ENCODE assay signal across 9 mouse cellular contexts in the genomic region with DNA sequence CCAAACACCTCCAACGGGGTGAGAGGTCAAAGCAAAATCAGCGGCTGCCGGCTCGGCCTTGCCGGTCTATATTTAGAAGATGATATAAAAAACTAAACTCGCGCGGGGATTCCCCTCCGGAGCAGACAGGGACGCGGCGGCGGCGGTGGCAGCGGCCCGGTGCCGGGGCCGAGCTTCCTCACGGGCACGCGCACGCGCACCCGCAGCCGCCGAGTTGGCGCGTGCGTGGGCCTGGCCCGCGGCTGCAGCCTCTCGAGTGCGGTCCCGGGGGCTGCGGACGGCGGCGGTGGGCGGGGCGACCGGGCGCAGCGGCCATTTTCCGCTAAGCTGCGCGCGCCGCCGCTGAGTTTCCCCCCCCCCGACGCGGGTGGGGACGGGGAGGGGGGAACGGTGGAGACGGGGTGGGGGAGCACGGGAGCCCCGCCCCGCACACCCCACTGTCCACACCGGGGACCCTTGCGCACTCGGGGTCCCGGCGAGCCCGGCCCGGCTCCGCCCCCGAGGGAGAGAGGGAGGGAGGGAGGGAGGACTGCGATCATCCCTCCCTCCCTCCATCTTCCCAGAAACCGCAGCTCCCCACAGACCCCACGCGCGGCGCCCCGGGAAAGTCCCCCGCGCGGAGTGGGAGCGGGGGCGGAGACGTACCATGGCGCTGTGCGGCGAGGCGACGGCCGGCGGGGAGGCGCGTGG. TPM values are rescaled to one million over a fixed set of nuclear protein-coding genes. Genes with fewer than 3 reads are reported as not detected.
DNase-seq lines count a peak whose midpoint lies in the region; ATAC-seq and TF ChIP-seq lines count a peak whose summit lies in the region.
"Had no signal": no experiment of that assay in that cellular context is flagged by ENCODE, and none has a peak within 500 bp of the region (broad histone marks: within the 10 kb centered on the region; RNA-seq: fewer than 3 reads in every experiment).

No protein-coding gene starts in this region.

- peak overlapping the region; percentile 67; the same call in 1 of the 2 replicates for H3K9ac ChIP-seq in ES-E14 (ENCODE audit: insufficient read depth, low read depth, low read length, poor library complexity, severe bottlenecking)
- H3K9ac ChIP-seq in hindbrain, embryonic 12.5 days: peak overlapping the region; percentile 91

- H3K36me3 ChIP-seq in ES-E14 (ENCODE audit: control insufficient read depth, insufficient read depth, low read length, poor library complexity, severe bottlenecking) (no peaks in the 10 kb centered on the region), macrophage (ENCODE audit: inconsistent target) (no peaks in the 10 kb centered on the region)
- H3K36me3 ChIP-seq in hindbrain, embryonic 12.5 days: no peaks in the 10 kb centered on the region

- DNase-seq in ES-E14 (ENCODE audit: low read depth, low spot score): no peak
- peak; percentile 81 to 94 for DNase-seq in cerebellum, adult 18-20 months
- DNase-seq in frontal cortex, postnatal 14 days (ENCODE audit: low spot score in 2 of 2): peak; percentile 56 to 74
- DNase-seq in left cerebral cortex, adult 2 months (ENCODE audit: extremely low spot score in 1 of 2, low spot score in 2 of 2): peak; percentile 86 to 87
- peak; percentile 88 for DNase-seq in right cerebral cortex, postnatal 25 days
- peak; percentile 75 for DNase-seq in urinary bladder, postnatal 25 days (ENCODE audit: low spot score)

- no peak for TF ChIP-seq CTCF in left cerebral cortex, adult 2 months (IDR thresholded peaks at IDR 0.05)

- in situ Hi-C loops in ES-E14 (cut with MboI; ENCODE audit: low sequenced_read_pairs in 2 of 2, unreplicated experiment in 2 of 2): no loop called here

- intact Hi-C loops in left cerebral cortex, adult 2 months (cut with DNase I): no loop called here

- peak overlapping the region; percentile 84 to 89 for H3K4me3 ChIP-seq in ES-E14 (ENCODE audit: insufficient read depth in 1 of 2, low read depth in 1 of 2, low read length in 2 of 2, poor library complexity in 1 of 2, severe bottlenecking in 1 of 2)
- H3K4me3 ChIP-seq in hindbrain, embryonic 12.5 days: peak overlapping the region; percentile 80
- H3K4me3 ChIP-seq in left cerebral cortex, adult 2 months: peak overlapping the region; percentile 80
- H3K4me3 ChIP-seq in macrophage (ENCODE audit: inconsistent target): peak overlapping the region; percentile 25

- ATAC-seq in hindbrain, embryonic 12.5 days (ENCODE audit: low FRiP score): peak; percentile 29

- H3K79me2 ChIP-seq in macrophage (ENCODE audit: inconsistent target): peaks cover 39% of the 10 kb centered on the region

- H3K9me3 ChIP-seq in ES-E14 (ENCODE audit: control insufficient read depth, insufficient read depth, low read depth, low read length): no peaks in the 10 kb centered on the region
- no peaks in the 10 kb centered on the region for H3K9me3 ChIP-seq in hindbrain, embryonic 12.5 days (replicated peaks)

- H3K4me1 ChIP-seq in ES-E14 (ENCODE audit: control insufficient read depth in 2 of 2, insufficient read depth in 2 of 2, low read length in 2 of 2, poor library complexity in 1 of 2): peaks cover 7 to 23% of the 10 kb centered on the region in 2 experiments; a peak in 2 of 4 replicates
- peaks cover 48% of the 10 kb centered on the region for H3K4me1 ChIP-seq in hindbrain, embryonic 12.5 days

- no peak overlapping the region for H3K27ac ChIP-seq in ES-E14 (ENCODE audit: insufficient read depth, low read depth, low read length, poor library complexity, severe bottlenecking)
- H3K27ac ChIP-seq in hindbrain, embryonic 12.5 days: peak overlapping the region; percentile 94
- peak overlapping the region; percentile 99 for H3K27ac ChIP-seq in left cerebral cortex, adult 2 months
- peak overlapping the region; percentile 58 for H3K27ac ChIP-seq in macrophage

- under 1% methylated on average over 64 of the region's 89 CpGs for WGBS in hindbrain, embryonic 12.5 days
- WGBS in macrophage (ENCODE audit: missing documents): under 1% methylated on average over 67 of the region's 89 CpGs

- H3K4me2 ChIP-seq in hindbrain, embryonic 12.5 days (replicated peaks): peak overlapping the region; percentile 67

- peaks cover 55% of the 10 kb centered on the region for H3K27me3 ChIP-seq in hindbrain, embryonic 12.5 days

TF ChIP-seq in ES-E14, 5 proteins besides CTCF, POLR2A, EP300 and RAD21:
- TF ChIP-seq CHD2 (IDR thresholded peaks at IDR 0.05; ENCODE audit: low read depth, low read length): no peak

RNA-seq across cellular contexts. Expression of gene Nfic, which starts 25.1 kb away (rescaled TPM):
- total RNA-seq in ES-E14 (2012; rRNA removed): 4.9 and 6.3 TPM in 2 replicates
- 30.9 and 31.5 TPM in 2 replicates for polyA plus RNA-seq in hindbrain, embryonic 12.5 days (2016; fragmentation: Nextera tagmentation; extraction: Ambion mirVana)
- total RNA-seq in left cerebral cortex, adult 2 months (2021): 10 to 100 TPM; 93.4 to 94.9 TPM
- total RNA-seq in macrophage (2018; cell fraction: chromatin; rRNA removed): 10 to 100 TPM in 18 of 26 experiments, 1 to 10 TPM in 8; 2.2 to 42.9 (median 17.2) TPM
- 100 to 1,000 TPM in 1 of 26 experiments, 10 to 100 TPM in 25; 25.2 to 102 (median 68.1) TPM for total RNA-seq in macrophage (2018; cell fraction: cytosol; rRNA removed)
- total RNA-seq in macrophage (2018; cell fraction: nucleus; rRNA removed): 10 to 100 TPM in 24 of 26 experiments, 1 to 10 TPM in 2; 8.2 to 98.8 (median 37.1) TPM
- 33.6 to 60.6 TPM (median 57.7 TPM) in 3 replicates for polyA plus RNA-seq in macrophage (2018)

RNA-seq across cellular contexts. Expression of gene Smim24, which starts 37.4 kb away (rescaled TPM):
- total RNA-seq in ES-E14 (2012; rRNA removed): 1.7 TPM in 2 replicates
- 1.9 and 2.7 TPM in 2 replicates for polyA plus RNA-seq in hindbrain, embryonic 12.5 days (2016; fragmentation: Nextera tagmentation; extraction: Ambion mirVana)
- 1 to 10 TPM; 1.3 to 1.4 TPM for total RNA-seq in left cerebral cortex, adult 2 months (2021)
- total RNA-seq in macrophage (2018; cell fraction: chromatin; rRNA removed): 1 to 10 TPM in 19 of 26 experiments, under 1 TPM in 2, not detected in 5; 0.62 to 6.3 (median 2.6) TPM
- total RNA-seq in macrophage (2018; cell fraction: cytosol; rRNA removed): 10 to 100 TPM in 25 of 26 experiments, 1 to 10 TPM in 1; 9.7 to 17.7 (median 13.3) TPM
- 10 to 100 TPM in 1 of 26 experiments, 1 to 10 TPM in 25; 1.4 to 11.8 (median 5.5) TPM for total RNA-seq in macrophage (2018; cell fraction: nucleus; rRNA removed)
- 9.6 to 21.8 TPM (median 14.6 TPM) in 3 replicates for polyA plus RNA-seq in macrophage (2018)

RNA-seq across cellular contexts. Expression of gene Gm48552, which starts 41.5 kb away (rescaled TPM):
- 2.5 and 2.7 TPM in 2 replicates for total RNA-seq in ES-E14 (2012; rRNA removed)
- polyA plus RNA-seq in hindbrain, embryonic 12.5 days (2016; fragmentation: Nextera tagmentation; extraction: Ambion mirVana): 1.1 and 2.4 TPM in 2 replicates
- total RNA-seq in left cerebral cortex, adult 2 months (2021): 1 to 10 TPM; 5.1 to 7.1 TPM
- 1 to 10 TPM in 17 of 26 experiments, not detected in 9; 1.1 to 5.7 (median 2.3) TPM for total RNA-seq in macrophage (2018; cell fraction: chromatin; rRNA removed)
- total RNA-seq in macrophage (2018; cell fraction: cytosol; rRNA removed): 1 to 10 TPM in 1 of 26 experiments, under 1 TPM in 7, not detected in 18; 0.22 to 1.1 (median 0.36) TPM
- total RNA-seq in macrophage (2018; cell fraction: nucleus; rRNA removed): 1 to 10 TPM in 9 of 26 experiments, under 1 TPM in 1, not detected in 16; 0.63 to 8.6 (median 2.8) TPM
- 0.57 TPM in 1 of 3 replicates, not detected in the others for polyA plus RNA-seq in macrophage (2018)
- total RNA-seq: hematopoietic stem cell, adult 5-6 weeks had no signal

RNA-seq across cellular contexts. Expression of gene Gm48551, which starts 46.0 kb away (rescaled TPM):
- total RNA-seq in ES-E14 (2012; rRNA removed): 1.1 and 1.8 TPM in 2 replicates
- 5.7 and 5.9 TPM in 2 replicates for polyA plus RNA-seq in hindbrain, embryonic 12.5 days (2016; fragmentation: Nextera tagmentation; extraction: Ambion mirVana)
- 1 to 10 TPM; 2.0 to 3.4 TPM for total RNA-seq in left cerebral cortex, adult 2 months (2021)
- 1 to 10 TPM in 22 of 26 experiments, under 1 TPM in 3, not detected in 1; 0.38 to 4.3 (median 2.4) TPM for total RNA-seq in macrophage (2018; cell fraction: chromatin; rRNA removed)
- 1 to 10 TPM in 1 of 26 experiments, under 1 TPM in 25; 0.15 to 1.2 (median 0.53) TPM for total RNA-seq in macrophage (2018; cell fraction: cytosol; rRNA removed)
- 1 to 10 TPM in 25 of 26 experiments, under 1 TPM in 1; 0.81 to 7.0 (median 2.7) TPM for total RNA-seq in macrophage (2018; cell fraction: nucleus; rRNA removed)
- 0.07 to 1.0 TPM (median 0.46 TPM) in 3 replicates for polyA plus RNA-seq in macrophage (2018)

RNA-seq across cellular contexts. Expression of gene Dohh, which starts 46.1 kb away (rescaled TPM):
- total RNA-seq in ES-E14 (2012; rRNA removed): 168 and 183 TPM in 2 replicates
- 62.7 and 67.5 TPM in 2 replicates for polyA plus RNA-seq in hindbrain, embryonic 12.5 days (2016; fragmentation: Nextera tagmentation; extraction: Ambion mirVana)
- total RNA-seq in left cerebral cortex, adult 2 months (2021): 10 to 100 TPM; 87.1 to 95.1 TPM
- total RNA-seq in macrophage (2018; cell fraction: chromatin; rRNA removed): 10 to 100 TPM in 20 of 26 experiments, 1 to 10 TPM in 6; 5.0 to 26.5 (median 14.1) TPM
- total RNA-seq in macrophage (2018; cell fraction: cytosol; rRNA removed): 10 to 100 TPM; 21.6 to 41.1 (median 29.6) TPM
- 10 to 100 TPM in 24 of 26 experiments, 1 to 10 TPM in 2; 9.0 to 30.8 (median 16.6) TPM for total RNA-seq in macrophage (2018; cell fraction: nucleus; rRNA removed)
- 21.0 to 48.1 TPM (median 32.0 TPM) in 3 replicates for polyA plus RNA-seq in macrophage (2018)

Comparison
In these comparisons a context has a peak if more than half of its experiments do, and no peak if none do; other contexts are left out.
1. H3K4me3 ChIP-seq: peak in every context shown above with its lines; median percentile 86 in ES-E14; 80 in hindbrain, embryonic 12.5 days; 80 in left cerebral cortex, adult 2 months; 25 in macrophage.
2. RNA of gene Nfic, which starts 25.1 kb away (total RNA-seq): 93.4 to 94.9 TPM in left cerebral cortex, adult 2 months; 4.9 to 6.3 TPM in ES-E14; every median in the first group is over 10 times any median in the second.